Mouse (Mus musculus) thymus, adult 2 months (tissue): ENCODE data around the gene Vps18.

ENCODE experiments used
- CTCF ChIP-seq: fragments of 200-500 bp; IDR thresholded peaks from 2 replicates; pipeline ENCODE4 v1.5.1; 2012; ENCODE audit warnings: mild to moderate bottlenecking, control low read depth, low read length, moderate library complexity, borderline replicate concordance; ENCODE audit not compliant: control insufficient read depth, poor library complexity, insufficient read depth; ENCODE audit errors: extremely low read depth
- POLR2A ChIP-seq: fragments of 200-500 bp; IDR thresholded peaks from 2 replicates; pipeline ENCODE4 v1.6.1; 2012; ENCODE audit warnings: mild to moderate bottlenecking, low read length, control low read depth, moderate library complexity; ENCODE audit not compliant: control insufficient read depth, poor library complexity, insufficient read depth; ENCODE audit errors: extremely low read depth

GRCm38 (mm10) chr2:119312380-119312958, 23.9 kb downstream of the Vps18 start:
- TF ChIP-seq CTCF (no peak), POLR2A (no peak)
